Mouse (Mus musculus): ENCODE data around the gene Mettl16. TPM values are rescaled to one million over a fixed set of nuclear protein-coding genes. Genes with fewer than 3 reads are reported as not detected.

Gene Mettl16
- polyA plus RNA-seq (2015; fragmentation: Nextera tagmentation; extraction: Ambion mirVana) = 22.0 and 24.6 TPM in 2 replicates

DNA sequence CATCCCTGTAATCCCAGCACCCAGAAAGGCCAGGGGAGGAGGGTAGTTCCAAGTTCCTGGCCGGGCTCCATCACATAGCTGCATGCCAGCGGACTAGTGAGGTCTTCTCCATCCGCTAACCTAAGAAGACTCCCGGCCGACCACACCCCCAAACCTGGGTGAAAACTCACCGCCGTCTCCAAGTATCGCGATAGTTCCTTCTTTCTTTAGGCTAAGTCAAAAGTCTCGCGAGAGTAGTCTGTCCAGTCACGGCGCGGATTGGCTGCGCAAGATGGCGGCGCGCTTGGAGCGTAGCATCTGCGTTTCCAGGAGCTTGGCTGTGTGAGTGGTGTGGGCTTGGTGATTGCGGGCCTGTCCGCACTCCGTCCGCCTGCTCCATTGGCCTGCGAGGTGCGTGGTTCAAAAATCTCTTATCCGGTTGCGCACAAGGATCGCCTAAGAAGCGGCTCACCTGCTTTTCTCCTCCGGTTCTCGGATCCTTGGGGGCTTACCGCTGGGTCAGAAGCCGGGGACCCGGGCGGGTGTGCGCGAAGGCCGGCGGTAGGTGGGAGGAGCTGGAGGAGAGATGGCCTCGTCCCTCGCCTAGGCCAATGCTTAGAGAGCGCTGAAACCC is at the start of gene Mettl16:
Mettl16 (plus strand) TSS at position 236 of the 613 bp plus-strand sequence.

DNA sequence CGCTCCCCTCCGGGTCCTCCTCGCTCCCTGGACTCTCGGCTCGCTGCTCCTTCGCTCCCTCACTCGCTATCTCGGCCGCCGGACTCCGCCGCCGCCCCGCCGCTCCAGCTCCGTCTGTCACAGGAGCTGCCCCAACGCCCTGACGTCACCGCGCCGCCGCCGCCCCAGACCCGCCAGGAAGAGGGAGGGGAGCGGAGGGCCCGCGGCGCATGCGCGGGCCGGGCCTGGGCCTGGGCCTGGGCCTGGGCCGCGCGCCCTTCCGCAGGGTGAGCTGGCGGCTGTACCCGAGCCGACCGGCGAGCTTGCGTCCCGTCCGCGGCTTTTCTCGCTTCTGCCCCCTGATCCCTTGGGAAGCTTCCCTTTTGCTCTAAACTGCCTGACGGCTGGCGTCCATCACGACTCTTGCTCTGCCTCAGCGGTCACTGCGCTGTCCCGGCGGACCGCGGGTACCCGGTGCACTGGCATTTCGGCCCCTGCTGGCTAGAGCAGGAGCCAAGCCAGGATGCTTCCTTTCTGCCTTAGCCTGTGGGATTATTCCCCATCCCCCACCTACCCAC is 46.3 kb upstream of the Mettl16 start, which contains the start of gene Pafah1b1:
Pafah1b1 (minus strand) TSS at position 436 of the 557 bp plus-strand sequence.

DNA sequence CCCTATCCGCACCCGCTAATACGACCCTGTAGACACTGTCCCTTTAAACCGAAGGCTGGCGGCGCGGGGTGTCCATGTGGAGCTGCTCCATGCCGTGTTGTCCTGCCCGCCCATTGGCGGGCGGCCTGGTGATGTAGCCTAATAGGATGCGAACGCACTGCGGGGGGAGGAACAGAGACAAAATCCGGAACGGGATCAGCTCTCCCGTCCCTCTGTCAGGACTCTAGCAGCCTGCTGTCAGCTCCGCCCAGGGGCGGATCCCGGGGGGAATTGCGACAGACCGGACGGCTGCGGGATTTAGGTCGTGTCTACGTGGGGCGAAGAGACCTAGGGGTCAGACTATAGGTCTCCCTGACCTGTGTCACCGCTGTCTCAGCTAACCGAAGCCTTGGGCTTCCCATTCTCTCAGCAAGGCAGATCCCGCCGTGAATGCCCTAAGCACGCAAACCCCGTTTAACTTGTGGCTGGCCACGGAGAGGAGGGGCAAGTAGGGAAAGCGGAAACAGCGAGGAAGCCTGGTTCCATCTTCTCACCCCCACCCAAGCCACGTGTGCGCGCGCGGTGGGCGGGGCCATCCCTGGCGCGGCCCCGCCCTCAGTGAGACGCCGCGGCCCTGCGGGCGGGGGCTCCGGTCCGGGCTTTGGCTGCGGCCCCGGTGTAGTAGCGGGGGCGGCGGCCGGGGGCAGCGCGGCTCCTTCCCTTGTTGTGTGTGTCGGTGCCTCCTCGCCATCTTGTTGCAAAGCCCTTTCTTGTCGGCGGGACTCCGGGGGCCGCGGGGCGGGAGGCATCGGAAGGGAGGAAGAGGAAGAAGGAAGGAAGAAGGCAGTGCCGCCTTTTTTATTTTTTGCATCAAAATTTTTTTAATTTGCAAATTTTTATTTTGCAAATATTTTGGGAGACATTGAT is 59.9 kb downstream of the Mettl16 start, which contains the start of gene Mnt:
Mnt (plus strand) TSS at position 665 of the 906 bp plus-strand sequence.

Other genes starting within 250 kb of the Mettl16 start
- gene Rap1gap2, start 159.9 kb upstream of the Mettl16 start, polyA plus RNA-seq (2015; fragmentation: Nextera tagmentation; extraction: Ambion mirVana) = 3.2 and 4.5 TPM in 2 replicates
- gene Ccdc92b, start 151.2 kb upstream of the Mettl16 start, polyA plus RNA-seq (2015; fragmentation: Nextera tagmentation; extraction: Ambion mirVana) = 4.4 and 5.0 TPM in 2 replicates
- gene Cluh, start 121.3 kb upstream of the Mettl16 start, polyA plus RNA-seq (2015; fragmentation: Nextera tagmentation; extraction: Ambion mirVana) = 11.7 and 12.5 TPM in 2 replicates
- 46.9 and 51.4 TPM in 2 replicates for gene Pafah1b1, start 46.2 kb upstream of the Mettl16 start, polyA plus RNA-seq (2015; fragmentation: Nextera tagmentation; extraction: Ambion mirVana)
- 3.3 TPM in 2 replicates for gene Mnt, start 60.1 kb downstream of the Mettl16 start, polyA plus RNA-seq (2015; fragmentation: Nextera tagmentation; extraction: Ambion mirVana)
- gene Sgsm2, start 126.2 kb downstream of the Mettl16 start, polyA plus RNA-seq (2015; fragmentation: Nextera tagmentation; extraction: Ambion mirVana) = 1.3 and 1.9 TPM in 2 replicates
- gene Tsr1, start 127.2 kb downstream of the Mettl16 start, polyA plus RNA-seq (2015; fragmentation: Nextera tagmentation; extraction: Ambion mirVana) = 22.5 and 23.3 TPM in 2 replicates
- 9.2 and 10.1 TPM in 2 replicates for gene Smg6, start 155.0 kb downstream of the Mettl16 start, polyA plus RNA-seq (2015; fragmentation: Nextera tagmentation; extraction: Ambion mirVana)
- gene Srr, start 155.1 kb downstream of the Mettl16 start, polyA plus RNA-seq (2015; fragmentation: Nextera tagmentation; extraction: Ambion mirVana) = 4.8 and 5.9 TPM in 2 replicates

Data from spleen, postnatal 0 days (tissue).